Mouse (Mus musculus) embryo, embryonic 10.5 days (tissue): ENCODE measurements at regions not wholly inside any gene's neighbourhood (a gene's known extent, or its start where the extent isn't known, plus 50 kb on each side); places are given as distances from the start of the nearest gene placed in this dataset.
"Not testable (repeated sequence)": the region's sequence is repeated elsewhere in the genome, so short reads cannot be mapped to it uniquely, and the experiment has no call there.

Experiments used
- DNase-seq: peaks from one replicate; pipeline ENCODE4 v3.0.0-alpha.2; 2015; ENCODE audit warnings: low spot score

- no peak for DNase-seq
Observed at GRCm38 (mm10) chr16:51169294-51169693, 578.3 kb upstream of the Ccdc54 start.

- DNase-seq: no peak
Observed at GRCm38 (mm10) chr16:51160768-51161167, 569.8 kb upstream of the Ccdc54 start.

GRCm38 (mm10) chr16:51138575-51138974 is 547.6 kb upstream of the Ccdc54 start:
- no peak for DNase-seq

- DNase-seq: no peak
Observed at GRCm38 (mm10) chr16:51119835-51120234, 528.9 kb upstream of the Ccdc54 start.

- no peak for DNase-seq
Observed at GRCm38 (mm10) chr16:51118365-51118764, 527.4 kb upstream of the Ccdc54 start.

GRCm38 (mm10) chr16:51117836-51118235 is 526.9 kb upstream of the Ccdc54 start:
- DNase-seq: peak; percentile 45

GRCm38 (mm10) chr16:51109864-51110263 is 518.9 kb upstream of the Ccdc54 start:
- no peak for DNase-seq

GRCm38 (mm10) chr16:51107421-51107820 is 516.5 kb upstream of the Ccdc54 start:
- DNase-seq: no peak

GRCm38 (mm10) chr16:51086556-51086955 is 495.6 kb upstream of the Ccdc54 start:
- no peak for DNase-seq

- DNase-seq: no peak
Observed at GRCm38 (mm10) chr16:51080146-51080545, 489.2 kb upstream of the Ccdc54 start.

GRCm38 (mm10) chr16:51048650-51049049 is 457.7 kb upstream of the Ccdc54 start:
- DNase-seq: no peak

- DNase-seq: no peak
Observed at GRCm38 (mm10) chr16:51048169-51048568, 457.2 kb upstream of the Ccdc54 start.

GRCm38 (mm10) chr16:51041311-51041710 is 450.4 kb upstream of the Ccdc54 start:
- no peak for DNase-seq

- DNase-seq: no peak
Observed at GRCm38 (mm10) chr16:51002876-51003275, 411.9 kb upstream of the Ccdc54 start.

GRCm38 (mm10) chr16:50964395-50964794 is 373.4 kb upstream of the Ccdc54 start:
- DNase-seq: no peak

GRCm38 (mm10) chr16:50944091-50944490 is 353.1 kb upstream of the Ccdc54 start:
- no peak for DNase-seq

GRCm38 (mm10) chr16:50943581-50943980 is 352.6 kb upstream of the Ccdc54 start:
- DNase-seq: not testable (repeated sequence)

- no peak for DNase-seq
Observed at GRCm38 (mm10) chr16:50942291-50942690, 351.3 kb upstream of the Ccdc54 start.

GRCm38 (mm10) chr16:50939316-50939715 is 348.4 kb upstream of the Ccdc54 start:
- DNase-seq: peak; percentile 21

- DNase-seq: no peak
Observed at GRCm38 (mm10) chr16:50907732-50908131, 316.8 kb upstream of the Ccdc54 start.

GRCm38 (mm10) chr16:50899151-50899550 is 308.2 kb upstream of the Ccdc54 start:
- DNase-seq: no peak

- DNase-seq: no peak
Observed at GRCm38 (mm10) chr16:50877926-50878325, 287.0 kb upstream of the Ccdc54 start.

- DNase-seq: no peak
Observed at GRCm38 (mm10) chr16:50871318-50871717, 280.4 kb upstream of the Ccdc54 start.

- DNase-seq: no peak
Observed at GRCm38 (mm10) chr16:50863565-50863964, 272.6 kb upstream of the Ccdc54 start.

- no peak for DNase-seq
Observed at GRCm38 (mm10) chr16:50859513-50859912, 268.6 kb upstream of the Ccdc54 start.
